12 mouse cellular contexts compared by ENCODE assay signal in genomic region chr17:27721125-27721664, GRCm38 (mm10). TPM values are rescaled to one million over a fixed set of nuclear protein-coding genes. Genes with fewer than 3 reads are reported as not detected.
DNase-seq lines count a peak whose midpoint lies in the region; ATAC-seq lines count a peak whose summit lies in the region.
"Had no signal": no experiment of that assay in that cellular context is flagged by ENCODE, and none has a peak within 500 bp of the region (broad histone marks: within the 10 kb centered on the region; RNA-seq: fewer than 3 reads in every experiment).

No protein-coding gene starts in this region.

- peaks cover 32% of the 10 kb centered on the region for H3K27me3 ChIP-seq in hindbrain, embryonic 10.5 days (ENCODE audit: insufficient read depth, poor library complexity, severe bottlenecking)
- no peaks in the 10 kb centered on the region for H3K27me3 ChIP-seq in hindbrain, embryonic 14.5 days (ENCODE audit: control insufficient read depth, insufficient read depth, low read length)

- peak overlapping the region; percentile 57; the same call in 1 of the 2 replicates for H3K27ac ChIP-seq in hindbrain, embryonic 10.5 days
- H3K27ac ChIP-seq in hindbrain, embryonic 14.5 days: no peak overlapping the region
- H3K27ac ChIP-seq: left cerebral cortex, adult 2 months; liver, embryonic 12.5 days had no signal

- H3K4me2 ChIP-seq in hindbrain, embryonic 14.5 days (replicated peaks): no peak overlapping the region
- H3K4me2 ChIP-seq: liver, embryonic 12.5 days had no signal

- no peak overlapping the region for H3K4me3 ChIP-seq in hindbrain, embryonic 10.5 days
- no peak overlapping the region for H3K4me3 ChIP-seq in hindbrain, embryonic 14.5 days (replicated peaks; ENCODE audit: low read length)
- H3K4me3 ChIP-seq: left cerebral cortex, adult 2 months; liver, embryonic 12.5 days had no signal

- WGBS in hindbrain, embryonic 10.5 days: 77% methylated on average over 9 of the region's 9 CpGs
- 73% methylated on average over 9 of the region's 9 CpGs for WGBS in hindbrain, embryonic 14.5 days

- H3K4me1 ChIP-seq in hindbrain, embryonic 10.5 days (replicated peaks): peaks cover 75% of the 10 kb centered on the region
- 0 out of 2 replicates have a peak, but pooled peaks cover 9% of the 10 kb centered on the region for H3K4me1 ChIP-seq in hindbrain, embryonic 14.5 days (replicated peaks; ENCODE audit: control insufficient read depth, insufficient read depth, low read length)

- no peaks in the 10 kb centered on the region for H3K9me3 ChIP-seq in hindbrain, embryonic 10.5 days
- no peaks in the 10 kb centered on the region for H3K9me3 ChIP-seq in hindbrain, embryonic 14.5 days (ENCODE audit: control insufficient read depth, low read length)
- H3K9me3 ChIP-seq: liver, embryonic 12.5 days had no signal

- no peaks in the 10 kb centered on the region for H3K36me3 ChIP-seq in hindbrain, embryonic 10.5 days
- H3K36me3 ChIP-seq in hindbrain, embryonic 14.5 days (replicated peaks; ENCODE audit: control insufficient read depth, insufficient read depth): no peaks in the 10 kb centered on the region
- H3K36me3 ChIP-seq: liver, embryonic 12.5 days had no signal

- ATAC-seq in hindbrain, embryonic 14.5 days (ENCODE audit: low FRiP score): no peak
- ATAC-seq: liver, embryonic 12.5 days had no signal

- DNase-seq in hindbrain, embryonic 10.5 days (ENCODE audit: low spot score): no peak
- no peak for DNase-seq in hindbrain, embryonic 14.5 days (ENCODE audit: low spot score)
- peak; percentile 39 for DNase-seq in NIH3T3 (ENCODE audit: low read depth)
- peak; percentile 93 for DNase-seq in brain, adult 2 months (ENCODE audit: low read depth, low spot score)
- peak; percentile 89 to 93 for DNase-seq in cerebellum, postnatal 36 days
- no peak for DNase-seq in urinary bladder, postnatal 4 days (ENCODE audit: low spot score in 2 of 2)
- DNase-seq in spleen, postnatal 14 days (ENCODE audit: low spot score in 2 of 2): no peak
- DNase-seq: kidney, postnatal 14 days; lung, postnatal 14 days; thymus, postnatal 4 days had no signal

- H3K9ac ChIP-seq in hindbrain, embryonic 14.5 days: no peak overlapping the region
- H3K9ac ChIP-seq: liver, embryonic 12.5 days had no signal

RNA-seq across cellular contexts. Expression of gene Spdef, which starts 7.6 kb away (rescaled TPM):
- polyA plus RNA-seq in hindbrain, embryonic 10.5 days (2016; fragmentation: Nextera tagmentation; extraction: Ambion mirVana): 0.13 and 0.31 TPM in 2 replicates
- polyA plus RNA-seq in hindbrain, embryonic 14.5 days (2014; fragmentation: Nextera tagmentation; extraction: Ambion mirVana): 0.26 and 0.94 TPM in 2 replicates
- polyA plus RNA-seq: liver, embryonic 12.5 days had no signal

Comparison
In these comparisons a context has a peak if more than half of its experiments do, and no peak if none do; other contexts are left out.
1. DNase-seq: peak in NIH3T3 (single experiment), brain, adult 2 months (single experiment) and cerebellum, postnatal 36 days (2 of 2); none in hindbrain, embryonic 10.5 days (single experiment), hindbrain, embryonic 14.5 days (single experiment), urinary bladder, postnatal 4 days (0 of 2) and spleen, postnatal 14 days (0 of 2).